Mouse (Mus musculus) heart, adult 8-10 months (tissue): Measurements from ENCODE around the gene Samd14. TPM values are rescaled to one million over a fixed set of nuclear protein-coding genes. Genes with fewer than 3 reads are reported as not detected.
"Not testable (repeated sequence)": the region's sequence is repeated elsewhere in the genome, so short reads cannot be mapped to it uniquely, and the experiment has no call there.

Experiments used
- DNase-seq: peaks from one replicate; pipeline ENCODE4 v3.0.0; 2022; ENCODE audit warnings: low spot score
- total RNA-seq, 4 experiments: library from RNA; stranded (reverse); gene quantifications; 2 replicates each; pipeline ENCODE4 v1.2.4; 2022

Gene Samd14
- total RNA-seq, 4 experiments from 2014 or later, result 0.72 to 1.1 (median 0.96) TPM

GRCm38 (mm10) chr11:95004937-95005198, 4.8 kb upstream of the Samd14 start:
- no peak for DNase-seq

GRCm38 (mm10) chr11:95006038-95006437, 3.6 kb upstream of the Samd14 start:
- DNase-seq, result no peak

GRCm38 (mm10) chr11:95006525-95007219, 3.0 kb upstream of the Samd14 start:
- DNase-seq, result peak; percentile 75

GRCm38 (mm10) chr11:95007418-95007817, 2.3 kb upstream of the Samd14 start:
- no peak for DNase-seq

- DNase-seq, result no peak
Observed at GRCm38 (mm10) chr11:95008661-95009628, 734 bp upstream of the Samd14 start.

GRCm38 (mm10) chr11:95010141-95010739, 561 bp downstream of the Samd14 start:
- DNase-seq, result no peak

- DNase-seq, result not testable (repeated sequence)
Observed at GRCm38 (mm10) chr11:95010841-95011403, 1.2 kb downstream of the Samd14 start.

GRCm38 (mm10) chr11:95011416-95011815, 1.7 kb downstream of the Samd14 start:
- no peak for DNase-seq

- no peak for DNase-seq
Observed at GRCm38 (mm10) chr11:95012075-95012474, 2.4 kb downstream of the Samd14 start.

GRCm38 (mm10) chr11:95012487-95012886, 2.8 kb downstream of the Samd14 start:
- no peak for DNase-seq

- no peak for DNase-seq
Observed at GRCm38 (mm10) chr11:95015484-95015883, 5.8 kb downstream of the Samd14 start.

GRCm38 (mm10) chr11:95022237-95022992, 12.7 kb downstream of the Samd14 start:
- no peak for DNase-seq

GRCm38 (mm10) chr11:95023481-95023880, 13.8 kb downstream of the Samd14 start:
- DNase-seq, result no peak

- no peak for DNase-seq
Observed at GRCm38 (mm10) chr11:95024439-95025184, 14.9 kb downstream of the Samd14 start.

GRCm38 (mm10) chr11:95025227-95026012, 15.7 kb downstream of the Samd14 start:
- DNase-seq, result no peak

GRCm38 (mm10) chr11:95026090-95026542, 16.4 kb downstream of the Samd14 start:
- no peak for DNase-seq

- DNase-seq, result no peak
Observed at GRCm38 (mm10) chr11:95026849-95027248, 17.2 kb downstream of the Samd14 start.

- DNase-seq, result no peak
Observed at GRCm38 (mm10) chr11:95027850-95028470, 18.3 kb downstream of the Samd14 start.

GRCm38 (mm10) chr11:95032945-95033344, 23.3 kb downstream of the Samd14 start:
- DNase-seq, result no peak
